In genomic region chr1:168392500-168392853, GRCm38 (mm10) we compare ENCODE assay signal across 10 mouse cellular contexts. TPM values are rescaled to one million over a fixed set of nuclear protein-coding genes. Genes with fewer than 3 reads are reported as not detected.
A peak's percentile ranks its signal among the peaks of the same experiment; 100 is the strongest.
DNase-seq lines count a peak whose midpoint lies in the region; ATAC-seq and TF ChIP-seq lines count a peak whose summit lies in the region.
"Had no signal": no experiment of that assay in that cellular context is flagged by ENCODE, and none has a peak within 500 bp of the region (broad histone marks: within the 10 kb centered on the region; RNA-seq: fewer than 3 reads in every experiment).

No protein-coding gene starts in this region.

- peak overlapping the region; percentile 21; the same call in 1 of the 2 replicates for H3K4me3 ChIP-seq in hindbrain, embryonic 10.5 days
- H3K4me3 ChIP-seq in hindbrain, embryonic 16.5 days (ENCODE audit: low read length) = no peak overlapping the region
- H3K4me3 ChIP-seq in ES-Bruce4 (ENCODE audit: low read depth, low read length) = no peak overlapping the region
- no peak overlapping the region for H3K4me3 ChIP-seq in forebrain, embryonic 11.5 days (ENCODE audit: low read depth, low read length)
- H3K4me3 ChIP-seq in limb, embryonic 13.5 days = peak overlapping the region; percentile 13

- no peak for TF ChIP-seq EP300 in ES-Bruce4 (IDR thresholded peaks at IDR 0.05; ENCODE audit: insufficient read depth, low read depth, low read length)

- no peaks in the 10 kb centered on the region for H3K9me3 ChIP-seq in hindbrain, embryonic 10.5 days
- no peaks in the 10 kb centered on the region for H3K9me3 ChIP-seq in hindbrain, embryonic 16.5 days (ENCODE audit: control insufficient read depth, low read length)
- H3K9me3 ChIP-seq in ES-Bruce4 (replicated peaks; ENCODE audit: control insufficient read depth, insufficient read depth, low read length, poor library complexity, severe bottlenecking) = no peaks in the 10 kb centered on the region
- H3K9me3 ChIP-seq in forebrain, embryonic 11.5 days (ENCODE audit: control insufficient read depth, low read length) = no peaks in the 10 kb centered on the region
- H3K9me3 ChIP-seq in limb, embryonic 13.5 days = no peaks in the 10 kb centered on the region

- peak overlapping the region; percentile 71 for H3K27ac ChIP-seq in hindbrain, embryonic 10.5 days
- H3K27ac ChIP-seq in hindbrain, embryonic 16.5 days (ENCODE audit: low read depth, low read length) = no peak overlapping the region
- H3K27ac ChIP-seq in ES-Bruce4 (ENCODE audit: insufficient read depth, low read length) = 0 out of 2 replicates have a peak overlapping the region, but pooled peaks have one; percentile 23
- peak overlapping the region; percentile 88 for H3K27ac ChIP-seq in forebrain, embryonic 11.5 days (ENCODE audit: low read depth, low read length)
- H3K27ac ChIP-seq in limb, embryonic 13.5 days = peak overlapping the region; percentile 61; the same call in 1 of the 2 replicates

- no peaks in the 10 kb centered on the region for H3K27me3 ChIP-seq in hindbrain, embryonic 10.5 days (ENCODE audit: insufficient read depth, poor library complexity, severe bottlenecking)
- no peaks in the 10 kb centered on the region for H3K27me3 ChIP-seq in hindbrain, embryonic 16.5 days (replicated peaks; ENCODE audit: control insufficient read depth, insufficient read depth, low read length)
- H3K27me3 ChIP-seq in ES-Bruce4 (ENCODE audit: control insufficient read depth, insufficient read depth, low read length, poor library complexity, severe bottlenecking) = no peaks in the 10 kb centered on the region
- H3K27me3 ChIP-seq in forebrain, embryonic 11.5 days (ENCODE audit: control insufficient read depth, insufficient read depth, low read length) = no peaks in the 10 kb centered on the region
- 0 out of 2 replicates have a peak, but pooled peaks cover 4% of the 10 kb centered on the region for H3K27me3 ChIP-seq in limb, embryonic 13.5 days

- H3K4me2 ChIP-seq in hindbrain, embryonic 16.5 days (ENCODE audit: low read length) = no peak overlapping the region; the same call in 1 of the 2 replicates
- peak overlapping the region; percentile 28; the same call in 1 of the 2 replicates for H3K4me2 ChIP-seq in forebrain, embryonic 11.5 days (ENCODE audit: low read depth, low read length, severe bottlenecking)
- peak overlapping the region; percentile 58 for H3K4me2 ChIP-seq in limb, embryonic 13.5 days (replicated peaks)

- H3K36me3 ChIP-seq in hindbrain, embryonic 10.5 days = peaks cover 49% of the 10 kb centered on the region
- no peaks in the 10 kb centered on the region for H3K36me3 ChIP-seq in hindbrain, embryonic 16.5 days (ENCODE audit: control insufficient read depth, insufficient read depth, low read length)
- no peaks in the 10 kb centered on the region for H3K36me3 ChIP-seq in ES-Bruce4 (ENCODE audit: control insufficient read depth, insufficient read depth, low read length, poor library complexity, severe bottlenecking)
- no peaks in the 10 kb centered on the region for H3K36me3 ChIP-seq in forebrain, embryonic 11.5 days (ENCODE audit: control insufficient read depth, insufficient read depth, low read length)
- H3K36me3 ChIP-seq in limb, embryonic 13.5 days = peaks cover 14% of the 10 kb centered on the region

- no peak for TF ChIP-seq CTCF in ES-Bruce4 (IDR thresholded peaks at IDR 0.05; ENCODE audit: low read depth, low read length)

- 44% methylated on average over 5 of the region's 5 CpGs for whole genome bisulfite sequencing in hindbrain, embryonic 10.5 days
- WGBS in hindbrain, embryonic 16.5 days = 46% methylated on average over 5 of the region's 5 CpGs
- WGBS in forebrain, embryonic 11.5 days = 22% methylated on average over 5 of the region's 5 CpGs
- 12% methylated on average over 5 of the region's 5 CpGs for WGBS in limb, embryonic 13.5 days

- H3K4me1 ChIP-seq in hindbrain, embryonic 10.5 days (replicated peaks) = peaks cover 42% of the 10 kb centered on the region
- H3K4me1 ChIP-seq in hindbrain, embryonic 16.5 days (ENCODE audit: control insufficient read depth, insufficient read depth, low read depth, low read length) = peaks cover 24% of the 10 kb centered on the region
- H3K4me1 ChIP-seq in ES-Bruce4 (ENCODE audit: control insufficient read depth, insufficient read depth, low read length) = peaks cover 9% of the 10 kb centered on the region
- H3K4me1 ChIP-seq in forebrain, embryonic 11.5 days (replicated peaks; ENCODE audit: control insufficient read depth, insufficient read depth, low read length) = peaks cover 31% of the 10 kb centered on the region
- peaks cover 58% of the 10 kb centered on the region for H3K4me1 ChIP-seq in limb, embryonic 13.5 days

- H3K9ac ChIP-seq in hindbrain, embryonic 16.5 days (ENCODE audit: low read depth, low read length) = no peak overlapping the region
- no peak overlapping the region; the same call in 1 of the 2 replicates for H3K9ac ChIP-seq in ES-Bruce4 (ENCODE audit: low read depth, poor library complexity, severe bottlenecking)
- H3K9ac ChIP-seq in forebrain, embryonic 11.5 days (ENCODE audit: low read length) = peak overlapping the region; percentile 28
- H3K9ac ChIP-seq in limb, embryonic 13.5 days = no peak overlapping the region

- ATAC-seq in hindbrain, embryonic 16.5 days = no peak
- ATAC-seq in forebrain, embryonic 11.5 days (replicated peaks; ENCODE audit: low FRiP score) = peak; percentile 50
- peak; percentile 12; the same call in 1 of the 2 replicates for ATAC-seq in limb, embryonic 13.5 days (ENCODE audit: low FRiP score, low read depth)
- no peak for ATAC-seq in monocyte, adult 5-6 weeks (replicated peaks; ENCODE audit: insufficient number of reproducible peaks, low FRiP score, low TSS enrichment, poor library complexity, severe bottlenecking)

- DNase-seq in hindbrain, embryonic 10.5 days (ENCODE audit: low spot score) = no peak
- DNase-seq in forebrain, embryonic 11.5 days (ENCODE audit: low spot score) = no peak
- no peak for DNase-seq in Muller cell, postnatal 12 days (ENCODE audit: inconsistent ontology term)
- no peak for DNase-seq in spleen, postnatal 36 days (ENCODE audit: low spot score in 2 of 2)
- DNase-seq: right cerebral cortex, adult 18-20 months; thymus, adult 2 months had no signal

- no peak for TF ChIP-seq POLR2A in ES-Bruce4 (IDR thresholded peaks at IDR 0.05; ENCODE audit: insufficient read depth, low read length)

RNA-seq across cellular contexts. Expression of gene Pbx1, which starts 39.6 kb away (rescaled TPM):
- 34.4 and 35.4 TPM in 2 replicates for polyA plus RNA-seq in hindbrain, embryonic 10.5 days (2016; fragmentation: Nextera tagmentation; extraction: Ambion mirVana)
- polyA plus RNA-seq in hindbrain, embryonic 16.5 days (2015; fragmentation: Nextera tagmentation; extraction: Ambion mirVana) = 36.0 and 38.9 TPM in 2 replicates
- polyA plus RNA-seq in ES-Bruce4 (2011; ENCODE audit: insufficient read depth, insufficient read length, low read depth, missing spikeins) = 19.8 and 28.0 TPM in 2 replicates
- 45.8 and 51.1 TPM in 2 replicates for polyA plus RNA-seq in forebrain, embryonic 11.5 days (2014; fragmentation: Nextera tagmentation; extraction: Ambion mirVana)
- polyA plus RNA-seq in limb, embryonic 13.5 days (2015; fragmentation: Nextera tagmentation; extraction: Ambion mirVana) = 31.6 and 33.0 TPM in 2 replicates
- total RNA-seq in monocyte, adult 5-6 weeks (2017) = 5.0 to 7.4 TPM (median 5.4 TPM) in 3 replicates

Comparison
In these comparisons a context has a peak if more than half of its experiments do, and no peak if none do; other contexts are left out.
1. H3K4me3 ChIP-seq: peak in hindbrain, embryonic 10.5 days (single experiment) and limb, embryonic 13.5 days (single experiment); none in hindbrain, embryonic 16.5 days (single experiment), ES-Bruce4 (single experiment) and forebrain, embryonic 11.5 days (single experiment).
2. ATAC-seq: peak in forebrain, embryonic 11.5 days (single experiment) and limb, embryonic 13.5 days (single experiment); none in hindbrain, embryonic 16.5 days (single experiment) and monocyte, adult 5-6 weeks (single experiment).